Mouse (Mus musculus) CH12.LX (cell line): ENCODE results near the gene Gm49776. TPM values are rescaled to one million over a fixed set of nuclear protein-coding genes. Genes with fewer than 3 reads are reported as not detected.

Source experiments
- DNase-seq: peaks from one replicate; pipeline ENCODE4 v3.0.0-alpha.2; 2013; ENCODE audit errors: extremely low read depth
- H3K27ac ChIP-seq: 2 replicates; pipeline ENCODE4 v1.5.1; 2012; ENCODE audit warnings: low read depth, mild to moderate bottlenecking, control low read depth, moderate library complexity; ENCODE audit not compliant: insufficient read depth
- H3K27me3 ChIP-seq: replicated peaks from 2 replicates; pipeline ENCODE3; 2012; ENCODE audit warnings: inconsistent platforms
- H3K36me3 ChIP-seq, 2 experiments: replicated peaks in 1 of 2; 2 replicates each; pipeline versions ENCODE3 to v1.6.1; 2012; ENCODE audit warnings: inconsistent platforms in 1 of 2, low read length in 1 of 2, mild to moderate bottlenecking in 1 of 2, mixed read lengths in 1 of 2, moderate library complexity in 1 of 2; ENCODE audit not compliant: control insufficient read depth in 1 of 2, insufficient read depth in 1 of 2
- H3K4me1 ChIP-seq, 2 experiments: 2 replicates each; pipeline ENCODE4 v1.6.1; 2012; ENCODE audit warnings: inconsistent platforms in 1 of 2, moderate library complexity in 1 of 2; ENCODE audit not compliant: insufficient read depth in 2 of 2, control insufficient read depth in 1 of 2
- H3K4me2 ChIP-seq: 2 replicates; pipeline ENCODE4 v1.6.1; 2012; ENCODE audit warnings: low read depth, mild to moderate bottlenecking, control low read depth; ENCODE audit not compliant: poor library complexity, insufficient read depth, severe bottlenecking
- H3K4me3 ChIP-seq, 3 experiments: fragments of 150-350 bp in 1 of 3; sonication (generic) in 1 of 3; replicated peaks in 1 of 3; 2 replicates each; pipeline versions ENCODE3 to v1.5.1; 2011 to 2012; ENCODE audit warnings: low read depth in 2 of 3, low read length in 2 of 3, mild to moderate bottlenecking in 2 of 3, moderate library complexity in 2 of 3, control low read depth in 1 of 3, improper control_type of control experiment in 1 of 3, inconsistent platforms in 1 of 3, mixed read lengths in 1 of 3; ENCODE audit not compliant: poor library complexity in 1 of 3
- H3K79me2 ChIP-seq: replicated peaks from 2 replicates; pipeline ENCODE4 v1.6.1; 2012; ENCODE audit warnings: mild to moderate bottlenecking, moderate library complexity; ENCODE audit not compliant: control insufficient read depth, poor library complexity, insufficient read depth, severe bottlenecking; ENCODE audit errors: extremely low read depth
- H3K9ac ChIP-seq: 2 replicates; pipeline ENCODE4 v1.6.1; 2012; ENCODE audit warnings: low read depth, mild to moderate bottlenecking, control low read depth, moderate library complexity; ENCODE audit not compliant: insufficient read depth
- H3K9me3 ChIP-seq: replicated peaks from 2 replicates; pipeline ENCODE3; 2012; ENCODE audit warnings: low read length, inconsistent platforms, mixed read lengths
- CHD1 ChIP-seq: IDR thresholded peaks from 2 replicates; pipeline ENCODE4 v1.6.1; 2012; ENCODE audit warnings: low read depth, low read length, improper control_type of control experiment, inconsistent platforms
- E2F4 ChIP-seq: IDR thresholded peaks from 2 replicates; pipeline ENCODE4 v1.6.1; 2011; ENCODE audit warnings: low read depth, low read length, improper control_type of control experiment; ENCODE audit not compliant: insufficient replicate concordance
- HCFC1 ChIP-seq: IDR thresholded peaks from 2 replicates; pipeline ENCODE4 v1.6.1; 2012; ENCODE audit warnings: low read depth, mild to moderate bottlenecking, inconsistent platforms, low read length, improper control_type of control experiment
- JUN ChIP-seq: IDR thresholded peaks from 2 replicates; pipeline ENCODE4 v1.6.1; 2011; ENCODE audit warnings: low read depth, mild to moderate bottlenecking, low read length, improper control_type of control experiment, moderate library complexity; ENCODE audit not compliant: insufficient read depth
- MAX ChIP-seq: IDR thresholded peaks from 2 replicates; pipeline ENCODE4 v1.6.1; 2011; ENCODE audit warnings: low read length, improper control_type of control experiment
- MAZ ChIP-seq: IDR thresholded peaks from 2 replicates; pipeline ENCODE4 v1.6.1; 2012; ENCODE audit warnings: low read depth, mild to moderate bottlenecking, inconsistent platforms, low read length, improper control_type of control experiment, moderate library complexity
- MEF2A ChIP-seq: IDR thresholded peaks from 2 replicates; pipeline ENCODE4 v1.6.1; 2014; ENCODE audit warnings: low read depth, mild to moderate bottlenecking, inconsistent platforms, low read length, improper control_type of control experiment, borderline replicate concordance
- MXI1 ChIP-seq: IDR thresholded peaks from 2 replicates; pipeline ENCODE4 v1.6.1; 2011; ENCODE audit warnings: mild to moderate bottlenecking, low read depth, low read length, improper control_type of control experiment
- MYC ChIP-seq: IDR thresholded peaks from 2 replicates; pipeline ENCODE4 v1.6.1; 2011; ENCODE audit warnings: low read depth, mild to moderate bottlenecking, improper control_type of control experiment, low read length
- PAX5 ChIP-seq: IDR thresholded peaks from 2 replicates; pipeline ENCODE4 v1.6.1; 2012; ENCODE audit warnings: low read length, inconsistent platforms, mixed read lengths
- POLR2A ChIP-seq: IDR thresholded peaks from 2 replicates; pipeline ENCODE4 v1.6.1; 2011; ENCODE audit warnings: low read depth, mild to moderate bottlenecking, improper control_type of control experiment, low read length
- RAD21 ChIP-seq: IDR thresholded peaks from 2 replicates; pipeline ENCODE4 v1.6.1; 2011; ENCODE audit warnings: low read depth, mild to moderate bottlenecking, low read length, improper control_type of control experiment, moderate library complexity
- TBP ChIP-seq: conservative IDR thresholded peaks from 2 replicates; pipeline ENCODE4 v1.6.1; 2011; ENCODE audit warnings: low read depth, low read length, improper control_type of control experiment
- UBTF ChIP-seq: IDR thresholded peaks from 2 replicates; pipeline ENCODE4 v1.6.1; 2012; ENCODE audit warnings: low read depth, mild to moderate bottlenecking, inconsistent platforms, low read length, improper control_type of control experiment, moderate library complexity
- ZC3H11A ChIP-seq: IDR thresholded peaks from 2 replicates; pipeline ENCODE4 v1.6.1; 2012; ENCODE audit warnings: low read depth, mild to moderate bottlenecking, inconsistent platforms, low read length, improper control_type of control experiment
- ZMIZ1 ChIP-seq: IDR thresholded peaks from 2 replicates; pipeline ENCODE4 v1.6.1; 2012; ENCODE audit warnings: low read depth, mild to moderate bottlenecking, inconsistent platforms, low read length, improper control_type of control experiment
- dilution Hi-C: fragments of 300-500 bp; cut with MboI; formaldehyde crosslinking; loops from 2 replicates; pipeline ENCODE4 v1.14.3; 2020; ENCODE audit warnings: low sequenced_read_pairs; ENCODE audit not compliant: extremely low pct_unique_long_range_greater_than_20kb, extremely low pct_ligation_motif_present
- in situ Hi-C: fragments of 300-500 bp; cut with MboI; formaldehyde crosslinking; loops from 3 replicates; pipeline ENCODE4 v1.14.3; 2019; ENCODE audit warnings: low sequenced_read_pairs, low pct_ligation_motif_present, low pct_unique_long_range_greater_than_20kb, mixed read lengths
- polyA plus RNA-seq: library from polyadenylated mRNA; unstranded; fragments of >175 nt; gene quantifications from 2 replicates; pipeline ENCODE4 v1.2.1, GENCODE M21; 2012; ENCODE audit warnings: low read depth; ENCODE audit not compliant: insufficient read length
- total RNA-seq, 2 experiments: library from RNA; depleted of rRNA; stranded (reverse); fragments of 300-350 nt in 1 of 2; fragments of >200 nt in 1 of 2; gene quantifications; 2 replicates each; pipeline ENCODE4 v1.2.3; 2012 to 2014

Gm49776 gene
- total and polyA plus RNA-seq, 3 experiments = 0.25 to 25.0 TPM; not detected in 1

DNA sequence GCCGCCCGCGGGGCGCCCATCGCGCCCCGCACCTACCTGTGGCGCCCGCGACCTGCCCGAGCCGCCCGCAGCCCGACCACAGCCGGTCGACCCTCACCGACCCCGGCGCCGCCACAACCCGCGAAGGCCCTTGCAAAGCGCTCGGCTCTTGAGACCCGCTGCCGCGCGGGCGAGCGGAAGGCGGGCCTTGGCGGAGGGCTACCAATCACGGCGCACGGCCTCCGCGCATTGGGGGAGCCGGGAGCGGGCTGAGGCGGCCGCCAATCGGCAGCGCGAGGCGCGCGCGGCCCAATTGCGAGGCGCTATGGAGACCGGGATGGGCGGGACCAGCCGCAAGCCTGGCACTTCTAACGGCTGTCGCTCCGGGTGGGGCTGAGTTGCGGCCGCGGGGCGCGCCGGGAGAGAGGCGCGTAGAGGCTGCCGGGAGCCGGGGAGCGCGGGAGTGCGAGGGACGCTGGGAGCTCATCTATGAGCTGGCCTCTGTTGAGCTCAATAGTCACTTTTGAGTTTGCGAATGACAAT, 31.0 kb upstream of the Gm49776 start, which contains the start of gene Dgcr8 (continued):
- TF ChIP-seq MEF2A (peak; percentile 48; the same call in 1 of the 2 replicates), TBP (0 out of 2 replicates have a peak, but pooled peaks have one; percentile 72), POLR2A (peak; percentile 87), MAZ (peak; percentile 96), PAX5 (no peak), MAX (peak; percentile 59; the same call in 1 of the 2 replicates), MYC (peak; percentile 2; the same call in 1 of the 2 replicates), HCFC1 (peak; percentile 80), ZMIZ1 (peak; percentile 83), E2F4 (peak; percentile 89; the same call in 1 of the 2 replicates), RAD21 (no peak)
- TF ChIP-seq, all 38 proteins: peak for 18

DNA sequence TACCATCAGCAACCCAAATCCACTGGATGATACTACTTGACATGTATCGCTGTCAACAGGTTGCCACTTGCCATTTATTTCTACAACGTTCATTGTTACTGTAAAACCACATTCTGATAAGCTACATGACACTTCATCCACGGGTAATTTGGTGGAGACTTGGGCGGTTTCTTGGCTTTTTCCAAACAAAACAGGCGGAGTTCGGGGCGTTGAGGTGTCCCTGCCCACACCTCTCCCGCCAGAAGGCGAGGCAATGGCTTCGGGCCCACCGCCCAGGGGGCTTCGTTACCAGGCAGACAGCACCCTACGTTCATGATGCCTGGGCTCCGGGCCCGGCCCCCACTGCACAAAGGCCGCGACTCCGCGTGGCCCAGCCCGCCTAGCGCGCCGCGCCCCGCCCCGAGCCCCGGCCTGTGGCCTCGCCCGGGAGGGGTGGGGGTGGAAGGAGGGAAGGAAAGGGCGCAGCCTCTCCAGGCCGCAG, 30.5 kb upstream of the Gm49776 start:
- H3K27ac ChIP-seq = peak overlapping the region; percentile 1; the same call in 1 of the 2 replicates
- in situ Hi-C loops (loop anchor here (5.0 kb wide), 1 partner anchor 36 kb away; no protein-coding TSS in a partner anchor), dilution Hi-C loops (no loop called here)
- peaks cover 51% of the 10 kb centered on the region for H3K79me2 ChIP-seq
- peak overlapping the region; percentile 99 for H3K4me2 ChIP-seq
- no peak for DNase-seq
- no peaks in the 10 kb centered on the region for H3K27me3 ChIP-seq
- no peaks in the 10 kb centered on the region for H3K9me3 ChIP-seq
- H3K9ac ChIP-seq = peak overlapping the region; percentile 74
- peak; percentile 93 for TF ChIP-seq UBTF
- no peak for TF ChIP-seq RAD21
- peak; percentile 90 for TF ChIP-seq MXI1
- peak overlapping the region; percentile 69 to 99 (median 83) for H3K4me3 ChIP-seq
- peaks cover 24 to 40% of the 10 kb centered on the region in 2 experiments for H3K36me3 ChIP-seq
- peaks cover 13 to 33% of the 10 kb centered on the region in 2 experiments for H3K4me1 ChIP-seq

DNA sequence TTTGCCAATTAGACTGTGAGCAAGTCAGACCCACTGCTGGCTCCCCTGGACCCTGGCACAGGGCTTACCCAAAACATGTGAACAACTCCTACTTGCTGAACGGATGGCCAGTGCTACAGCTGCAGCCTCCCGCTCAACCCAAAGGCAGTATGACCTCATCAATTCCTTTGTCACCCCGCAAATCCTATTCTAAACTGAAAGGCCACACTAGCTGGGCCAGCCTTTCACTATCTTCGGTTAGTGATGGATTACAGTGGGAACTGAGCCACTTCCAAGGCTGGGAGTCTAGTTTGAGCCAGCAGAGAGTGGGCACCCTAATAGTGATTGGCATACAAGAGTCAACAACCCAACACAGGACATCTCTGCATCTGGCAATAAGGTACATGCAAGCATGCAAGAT, 30.0 kb upstream of the Gm49776 start:
- Histone ChIP-seq H3K36me3 (peaks cover 29 to 45% of the 10 kb centered on the region in 2 experiments), H3K79me2 (peaks cover 53% of the 10 kb centered on the region), H3K27me3 (no peaks in the 10 kb centered on the region), H3K9ac (peak overlapping the region; percentile 74), H3K4me2 (peak overlapping the region; percentile 99), H3K4me3 (peak overlapping the region; percentile 69 to 99 (median 83)), H3K9me3 (no peaks in the 10 kb centered on the region), H3K27ac (peak overlapping the region; percentile 1; the same call in 1 of the 2 replicates), H3K4me1 (peaks cover 13 to 33% of the 10 kb centered on the region in 2 experiments)
- in situ Hi-C loops (loop anchor here (5.0 kb wide), 1 partner anchor 36 kb away; no protein-coding TSS in a partner anchor), dilution Hi-C loops (no loop called here)
- TF ChIP-seq TBP (0 out of 2 replicates have a peak, but pooled peaks have one; percentile 27), JUN (0 out of 2 replicates have a peak, but pooled peaks have one; percentile 5), MAX (peak; percentile 48; the same call in 1 of the 2 replicates), MXI1 (0 out of 2 replicates have a peak, but pooled peaks have one; percentile 50), POLR2A (no peak), ZMIZ1 (no peak), CHD1 (no peak), ZC3H11A (no peak)
- DNase-seq = peak; percentile 42
